Mouse (Mus musculus) heart, postnatal 0 days (tissue): Measurements from ENCODE around the gene H2-Q4.

ENCODE experiments used
- CTCF ChIP-seq: IDR thresholded peaks from 2 replicates; pipeline ENCODE4 v1.5.1; 2016; ENCODE audit warnings: antibody characterized with exemption, control low read depth, low read depth
- EP300 ChIP-seq: IDR thresholded peaks from 2 replicates; pipeline ENCODE4 v1.6.1; 2016; ENCODE audit warnings: antibody characterized with exemption, low read depth

- TF ChIP-seq CTCF, result no peak
- TF ChIP-seq EP300, result no peak
These were observed 25.3 kb upstream of the H2-Q4 start for GRCm38 (mm10) chr17:35354071-35354470.
